Mouse (Mus musculus) splenic B cell, adult 2 months (primary cell): ENCODE results near the gene AC124108.1.

Experiments used
- DNase-seq: peaks from one replicate; pipeline ENCODE4 v3.0.0-alpha.2; 2011; ENCODE audit warnings: low read depth, low spot score
- H3K27me3 ChIP-seq: 2 replicates; pipeline ENCODE4 v1.6.1; 2012; ENCODE audit warnings: mild to moderate bottlenecking, low read length, moderate library complexity, mixed read lengths; ENCODE audit not compliant: control insufficient read depth, poor library complexity, insufficient read depth, severe bottlenecking
- H3K36me3 ChIP-seq: 2 replicates; pipeline ENCODE4 v1.6.1; 2012; ENCODE audit warnings: mild to moderate bottlenecking, low read length, moderate library complexity, mixed read lengths; ENCODE audit not compliant: control insufficient read depth, poor library complexity, insufficient read depth, severe bottlenecking

The AC124108.1 gene

DNA sequence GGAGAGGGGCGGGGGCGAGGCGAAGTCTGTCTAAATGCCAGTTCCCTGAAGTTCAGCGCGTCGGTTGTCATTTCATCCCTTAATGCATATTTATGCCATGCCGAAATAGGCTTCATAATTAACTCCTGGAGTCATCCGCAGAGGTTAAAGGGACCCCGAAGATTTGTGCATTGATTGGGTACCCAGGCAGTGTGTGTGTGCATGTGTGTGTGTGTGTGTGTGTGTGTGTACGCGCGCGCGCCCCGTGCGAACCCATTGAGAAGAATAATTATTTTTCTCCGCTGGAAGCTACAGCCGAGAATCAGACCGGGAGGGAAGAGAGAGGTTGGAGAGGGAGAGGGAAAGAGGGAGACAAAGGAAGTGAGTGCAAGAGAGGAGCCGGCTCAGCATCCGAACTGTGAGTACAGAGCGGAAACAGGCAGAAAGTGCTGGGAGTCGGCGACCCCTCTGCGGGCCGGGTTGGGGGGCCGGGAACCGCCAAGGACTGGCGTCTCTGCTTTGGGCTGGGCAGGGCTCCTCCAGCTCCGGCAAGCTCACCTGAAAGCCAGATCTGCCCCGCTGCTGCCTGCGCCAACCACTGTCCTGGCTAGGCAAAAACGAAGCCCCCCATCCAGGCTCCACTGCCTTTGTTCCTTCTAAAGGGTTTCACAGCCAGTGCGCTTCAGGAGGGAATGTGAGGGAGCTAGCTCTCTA lies at the start of gene AC124108.1, which contains the start of gene Lemd1:
Gene AC124108.1 (plus strand): TSS at position 365 of the 693 bp plus-strand sequence.
Gene Lemd1 (plus strand): TSS at position 339 of the 693 bp plus-strand sequence.
- DNase-seq, result no peak
- Histone ChIP-seq H3K27me3 (peaks cover 1% of the 10 kb centered on the region; the same call in 1 of the 2 replicates), H3K36me3 (no peaks in the 10 kb centered on the region)

- H3K27me3 ChIP-seq, result peaks cover 2% of the 10 kb centered on the region; the same call in 1 of the 2 replicates
- DNase-seq, result no peak
- H3K36me3 ChIP-seq, result no peaks in the 10 kb centered on the region
Measured at GRCm38 (mm10) chr1:132141753-132142152, 49.5 kb upstream of the AC124108.1 start.

DNA sequence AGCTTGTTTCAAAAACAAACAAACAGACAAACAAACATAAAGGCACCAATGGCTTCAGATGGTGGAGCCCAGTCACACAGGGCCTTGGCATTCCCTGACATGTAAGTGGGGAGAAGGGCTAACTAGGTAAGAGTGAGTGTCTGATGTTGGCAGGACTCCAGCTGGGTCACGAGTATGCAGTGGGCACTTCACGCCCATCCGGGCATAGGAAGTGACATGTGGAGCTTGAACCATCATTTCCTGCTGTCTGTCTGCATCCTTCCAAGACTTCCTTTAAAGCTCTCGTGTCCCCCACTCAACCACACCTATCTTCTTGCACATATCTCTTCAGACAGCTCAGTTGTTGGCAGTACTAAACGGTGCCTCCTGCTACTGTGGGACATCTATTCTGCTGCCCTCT lies 48.2 kb upstream of the AC124108.1 start:
- Histone ChIP-seq H3K36me3 (no peaks in the 10 kb centered on the region), H3K27me3 (peaks cover 2% of the 10 kb centered on the region; the same call in 1 of the 2 replicates)
- peak; percentile 39 for DNase-seq

- no peak for DNase-seq
- Histone ChIP-seq H3K27me3 (peaks cover 2% of the 10 kb centered on the region; the same call in 1 of the 2 replicates), H3K36me3 (no peaks in the 10 kb centered on the region)
Measured at GRCm38 (mm10) chr1:132143730-132144129, 47.5 kb upstream of the AC124108.1 start.

DNA sequence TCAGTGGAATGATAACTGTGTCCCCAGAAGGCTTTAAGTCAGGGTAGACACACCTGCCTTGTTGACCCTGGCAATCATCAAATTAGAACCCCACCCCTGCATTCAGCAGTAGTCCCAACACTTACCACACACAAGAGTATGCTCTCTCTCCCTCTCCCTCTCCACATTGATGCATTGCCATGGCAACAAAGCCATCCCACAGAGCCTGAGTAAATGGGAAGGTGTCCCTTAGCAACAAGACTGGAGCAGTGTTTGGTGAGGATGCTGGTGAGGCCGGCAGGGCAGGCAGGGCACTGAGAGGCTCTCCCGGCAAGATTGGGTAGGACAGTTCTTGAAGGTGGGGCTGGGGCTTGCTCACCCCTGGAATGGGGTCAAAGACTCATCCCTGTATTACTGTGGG lies 47.0 kb upstream of the AC124108.1 start:
- DNase-seq, result no peak
- no peaks in the 10 kb centered on the region for H3K36me3 ChIP-seq
- H3K27me3 ChIP-seq, result peaks cover 2% of the 10 kb centered on the region; the same call in 1 of the 2 replicates

GRCm38 (mm10) chr1:132144837-132145236 lies 46.4 kb upstream of the AC124108.1 start:
- no peaks in the 10 kb centered on the region for H3K36me3 ChIP-seq
- H3K27me3 ChIP-seq, result no peaks in the 10 kb centered on the region
- no peak for DNase-seq

- Histone ChIP-seq H3K36me3 (no peaks in the 10 kb centered on the region), H3K27me3 (no peaks in the 10 kb centered on the region)
- DNase-seq, result no peak
Measured at GRCm38 (mm10) chr1:132145973-132146685, 45.1 kb upstream of the AC124108.1 start.

GRCm38 (mm10) chr1:132149410-132149809 lies 41.8 kb upstream of the AC124108.1 start:
- no peak for DNase-seq
- H3K36me3 ChIP-seq, result no peaks in the 10 kb centered on the region
- H3K27me3 ChIP-seq, result no peaks in the 10 kb centered on the region

DNA sequence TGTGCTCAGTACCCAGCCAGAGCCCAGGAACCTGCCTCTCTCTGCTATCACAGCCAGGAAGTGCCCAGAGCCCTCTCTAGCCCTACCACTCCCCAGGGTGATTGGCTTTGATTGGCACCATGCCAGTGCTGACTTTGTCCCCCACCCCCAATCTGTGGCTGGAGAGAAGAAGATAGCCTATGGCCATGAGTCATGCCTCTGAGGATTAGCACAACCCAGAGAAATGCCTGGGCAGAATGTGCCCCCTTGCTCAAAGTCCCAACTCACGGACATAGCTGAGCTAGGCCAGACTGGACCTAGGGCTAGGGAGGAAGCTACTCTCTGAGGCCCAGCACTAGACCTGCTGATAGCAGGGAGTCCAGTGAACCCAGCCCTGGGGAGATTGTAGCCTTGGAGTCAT lies 41.1 kb upstream of the AC124108.1 start:
- no peak for DNase-seq
- Histone ChIP-seq H3K36me3 (no peaks in the 10 kb centered on the region), H3K27me3 (no peaks in the 10 kb centered on the region)

GRCm38 (mm10) chr1:132150817-132151601 lies 40.2 kb upstream of the AC124108.1 start:
- no peaks in the 10 kb centered on the region for H3K36me3 ChIP-seq
- H3K27me3 ChIP-seq, result no peaks in the 10 kb centered on the region
- DNase-seq, result no peak

GRCm38 (mm10) chr1:132151908-132152307 lies 39.3 kb upstream of the AC124108.1 start:
- Histone ChIP-seq H3K27me3 (no peaks in the 10 kb centered on the region), H3K36me3 (no peaks in the 10 kb centered on the region)
- no peak for DNase-seq

DNA sequence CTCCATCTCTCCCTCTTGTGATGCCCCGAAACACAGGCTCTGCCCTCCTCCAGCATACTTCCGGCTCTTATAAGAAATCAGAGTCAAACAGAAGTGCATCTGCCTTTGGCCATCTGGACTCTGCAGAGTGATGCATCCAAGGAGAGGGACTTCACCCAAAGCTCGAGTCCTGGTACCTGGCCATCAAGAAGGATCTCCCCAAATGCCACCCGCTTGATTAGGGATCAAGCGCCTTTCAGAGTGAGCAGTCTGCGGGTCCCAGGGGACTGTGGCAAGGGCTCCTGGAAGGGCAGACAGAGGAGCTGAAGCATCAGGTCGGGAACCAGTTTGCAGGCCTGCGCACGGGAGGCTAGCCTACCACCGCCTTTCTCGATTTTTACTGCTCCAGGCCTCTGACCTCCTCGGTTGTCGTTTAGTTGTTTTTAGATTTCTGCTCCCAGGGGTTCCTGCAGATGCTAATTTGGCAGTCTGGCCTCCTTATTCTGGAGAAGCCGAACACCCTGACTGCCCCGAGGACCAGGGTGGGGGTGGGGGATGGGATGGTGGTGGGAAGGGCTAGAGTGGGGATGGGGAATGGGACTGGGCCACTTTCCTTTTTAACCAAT lies 38.1 kb upstream of the AC124108.1 start:
- no peaks in the 10 kb centered on the region for H3K27me3 ChIP-seq
- H3K36me3 ChIP-seq, result no peaks in the 10 kb centered on the region
- no peak for DNase-seq

DNA sequence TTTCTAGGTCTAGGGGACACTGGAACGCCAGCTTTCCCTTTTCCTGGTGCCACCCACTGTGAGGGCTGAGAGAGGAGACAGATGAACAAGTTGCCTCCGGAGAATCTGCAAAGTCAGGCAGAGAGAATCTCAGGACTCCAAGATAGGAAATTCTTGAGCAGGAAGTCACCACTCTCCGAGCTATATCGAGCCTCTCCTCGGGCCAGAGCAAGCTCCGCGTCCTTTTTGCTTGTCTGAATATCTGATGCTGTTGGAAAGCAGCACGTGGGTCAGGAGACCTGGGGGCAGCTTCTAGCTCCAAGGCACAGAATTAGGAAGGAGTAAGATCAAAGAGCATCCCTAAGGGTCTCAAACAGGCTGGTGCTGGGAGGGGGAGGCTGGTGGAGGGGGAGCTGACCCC lies 37.6 kb upstream of the AC124108.1 start:
- Histone ChIP-seq H3K27me3 (no peaks in the 10 kb centered on the region), H3K36me3 (no peaks in the 10 kb centered on the region)
- no peak for DNase-seq

GRCm38 (mm10) chr1:132155737-132156136 lies 35.5 kb upstream of the AC124108.1 start:
- Histone ChIP-seq H3K27me3 (no peaks in the 10 kb centered on the region), H3K36me3 (no peaks in the 10 kb centered on the region)
- DNase-seq, result peak; percentile 86
